Mouse (Mus musculus) left cerebral cortex, postnatal 14 days (tissue): Measurements from ENCODE around the gene Bbs1. TPM values are rescaled to one million over a fixed set of nuclear protein-coding genes. Genes with fewer than 3 reads are reported as not detected.

Source experiments
- DNase-seq, 2 experiments: peaks; one replicate each; pipeline ENCODE4 v3.0.0; 2021 to 2022; ENCODE audit warnings: low spot score in 2 of 2, mixed read lengths in 1 of 2
- intact Hi-C: fragments of 180-260 bp; cut with DNase I; formaldehyde crosslinking; loops from one replicate; pipeline ENCODE4 v1.15.1; 2025
- total RNA-seq, 2 experiments: library from RNA; stranded (reverse); gene quantifications; 2 replicates each; pipeline ENCODE4 v1.2.3; 2021

Bbs1 gene
- total RNA-seq, 2 experiments from 2014 or later: 46.5 to 47.2 TPM

GRCm38 (mm10) chr19:4845846-4846245 is 60.6 kb downstream of the Bbs1 start:
- DNase-seq: no peak
- intact Hi-C loops: loop anchor here (2.0 kb wide), 1 partner anchor 91 kb away; no protein-coding TSS in a partner anchor

GRCm38 (mm10) chr19:4842611-4843010 is 63.8 kb downstream of the Bbs1 start:
- intact Hi-C loops: no loop called here
- DNase-seq: no peak

- no peak for DNase-seq
- intact Hi-C loops: no loop called here
Observed at GRCm38 (mm10) chr19:4840848-4841247, 65.6 kb downstream of the Bbs1 start.

- intact Hi-C loops: no loop called here
- peak; percentile 96 to 98 for DNase-seq
Observed at GRCm38 (mm10) chr19:4839149-4839548, 67.3 kb downstream of the Bbs1 start, which contains the start of the genes Ccs and Ccdc87. Ccs (minus strand) TSS chr19:4839332. Ccdc87 (plus strand) TSS chr19:4839366.

GRCm38 (mm10) chr19:4838526-4839140 is 67.8 kb downstream of the Bbs1 start:
- intact Hi-C loops: no loop called here
- no peak for DNase-seq

GRCm38 (mm10) chr19:4837049-4837448 is 69.4 kb downstream of the Bbs1 start:
- intact Hi-C loops: no loop called here
- DNase-seq: no peak

Other genes with a start within 250 kb of the Bbs1 start
- gene Gm960, start 208.0 kb downstream of the Bbs1 start, total RNA-seq: 1 to 10 TPM; 1.8 to 2.1 TPM
- gene Sptbn2, start 195.5 kb downstream of the Bbs1 start, total RNA-seq: 100 to 1,000 TPM; 702 to 775 TPM
- gene Rbm4b, start 150.1 kb downstream of the Bbs1 start, total RNA-seq: 10 to 100 TPM; 13.6 to 14.3 TPM
- gene Rbm4, start 112.7 kb downstream of the Bbs1 start, total RNA-seq: 10 to 100 TPM; 63.5 to 65.8 TPM
- gene Gm21992, start 95.0 kb downstream of the Bbs1 start, total RNA-seq: 10 to 100 TPM; 12.9 to 19.3 TPM
- gene Rbm14, start 95.0 kb downstream of the Bbs1 start, total RNA-seq: 10 to 100 TPM; 49.3 to 52.6 TPM
- gene Ccs, start 67.3 kb downstream of the Bbs1 start, total RNA-seq: 10 to 100 TPM; 33.5 to 33.7 TPM
- 1 to 10 TPM; 2.1 to 2.2 TPM for gene Ccdc87, start 67.3 kb downstream of the Bbs1 start, total RNA-seq
- gene Ctsf, start 51.5 kb downstream of the Bbs1 start, total RNA-seq: 100 to 1,000 TPM; 115 to 120 TPM
- gene Actn3, start 28.7 kb downstream of the Bbs1 start, total RNA-seq: 1 to 10 TPM; 2.8 to 3.0 TPM
- gene Zdhhc24, start 28.0 kb downstream of the Bbs1 start, total RNA-seq: 10 to 100 TPM; 27.7 to 29.0 TPM
- gene Dpp3, start 21.7 kb upstream of the Bbs1 start, total RNA-seq: 10 to 100 TPM; 56.2 to 60.4 TPM
- gene Peli3, start 36.5 kb upstream of the Bbs1 start, total RNA-seq: 10 to 100 TPM; 15.9 to 17.2 TPM
- 10 to 100 TPM; 60.2 to 61.9 TPM for gene Mrpl11, start 55.5 kb upstream of the Bbs1 start, total RNA-seq
- gene Npas4, start 83.7 kb upstream of the Bbs1 start, total RNA-seq: 10 to 100 TPM; 10.7 to 11.3 TPM
- gene Slc29a2, start 117.2 kb upstream of the Bbs1 start, total RNA-seq: 10 to 100 TPM; 17.2 to 21.6 TPM
- gene B4gat1, start 132.2 kb upstream of the Bbs1 start, total RNA-seq: 100 to 1,000 TPM; 148 to 151 TPM
- gene AC124502.3, start 132.3 kb upstream of the Bbs1 start, total RNA-seq: 1 to 10 TPM; 4.8 to 6.2 TPM
- 10 to 100 TPM; 14.7 to 15.1 TPM for gene Brms1, start 134.7 kb upstream of the Bbs1 start, total RNA-seq
- 10 to 100 TPM; 59.6 to 66.7 TPM for gene Rin1, start 143.9 kb upstream of the Bbs1 start, total RNA-seq
- gene Cd248, start 161.4 kb upstream of the Bbs1 start, total RNA-seq: 1 to 10 TPM; 9.0 to 9.4 TPM
- 100 to 1,000 TPM; 164 to 171 TPM for gene Tmem151a, start 178.9 kb upstream of the Bbs1 start, total RNA-seq
- gene Yif1a, start 181.9 kb upstream of the Bbs1 start, total RNA-seq: 10 to 100 TPM; 24.2 to 27.5 TPM
- 100 to 1,000 TPM; 325 to 352 TPM for gene Cnih2, start 191.9 kb upstream of the Bbs1 start, total RNA-seq
- gene Rab1b, start 200.4 kb upstream of the Bbs1 start, total RNA-seq: 100 to 1,000 TPM; 176 to 184 TPM
- 100 to 1,000 TPM; 220 to 226 TPM for gene Klc2, start 211.9 kb upstream of the Bbs1 start, total RNA-seq